Mouse (Mus musculus) ovary, postnatal 36 days (tissue): Measurements from ENCODE around the gene Rhbdd3.
"Not testable (repeated sequence)": the region's sequence is repeated elsewhere in the genome, so short reads cannot be mapped to it uniquely, and the experiment has no call there.

Source experiments
- DNase-seq: peaks from one replicate; pipeline ENCODE4 v3.0.0; 2022; ENCODE audit warnings: low spot score, mixed read lengths

The Rhbdd3 gene

DNA sequence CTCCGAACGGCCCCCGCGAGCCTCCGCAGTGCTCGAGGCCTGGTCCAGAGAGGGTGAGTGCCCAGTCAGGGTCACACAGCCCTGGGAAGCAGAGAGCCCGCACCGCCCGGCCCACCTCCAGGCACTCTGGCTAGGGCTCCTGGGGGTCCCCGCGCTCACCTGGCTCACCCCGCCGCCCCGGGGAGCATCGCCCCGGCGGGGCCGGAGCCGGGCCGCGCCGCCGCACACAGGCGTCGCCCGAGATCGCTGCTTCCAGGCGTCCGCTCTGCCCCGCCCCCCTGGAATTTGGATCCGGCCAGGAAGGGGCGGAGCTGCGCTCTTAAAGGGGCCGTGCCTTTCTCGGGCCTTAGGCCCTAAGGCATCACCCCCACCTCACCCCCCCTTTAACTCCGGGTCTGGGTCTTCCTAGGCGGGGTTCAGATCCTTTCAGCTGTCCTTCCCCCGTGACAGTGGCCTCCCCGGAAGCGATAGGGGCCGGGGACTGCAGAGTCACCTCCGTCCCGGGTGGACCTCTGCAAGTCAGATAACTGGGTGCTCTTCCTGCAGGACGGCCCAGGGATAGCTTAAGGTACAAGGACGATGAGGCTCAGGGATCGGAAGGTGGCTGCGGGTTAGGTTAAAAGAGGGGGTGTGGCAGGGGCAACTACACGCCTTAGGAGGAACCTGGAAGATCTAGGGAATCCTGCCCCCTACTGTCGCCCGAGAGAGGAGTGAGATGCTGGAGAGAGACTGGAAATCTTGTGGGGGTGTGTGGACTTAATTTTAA is 33.5 kb upstream of the Rhbdd3 start, which contains the start of gene Gas2l1:
Gene Gas2l1 (minus strand): TSS at position 272 of the 766 bp plus-strand sequence.
- peak; percentile 91 for DNase-seq

DNA sequence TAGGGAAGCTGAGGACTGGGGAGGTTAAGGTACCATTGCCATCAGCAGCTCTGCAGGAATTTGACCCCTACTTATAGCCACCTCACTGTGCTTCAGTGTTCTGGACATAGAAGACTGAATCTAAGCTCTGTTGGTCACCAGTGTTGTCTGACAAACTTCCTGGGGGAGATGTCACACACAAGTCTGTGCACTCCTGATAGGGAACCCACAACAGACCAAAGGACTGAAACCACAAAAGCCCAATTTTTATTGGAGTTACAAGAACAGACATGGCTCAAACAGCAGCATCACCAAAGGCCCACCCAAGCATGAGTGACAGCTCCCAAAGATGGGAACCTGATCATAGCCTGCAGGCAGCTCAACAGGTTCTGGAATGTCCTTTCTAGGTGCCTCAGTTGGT is 31.7 kb upstream of the Rhbdd3 start:
- DNase-seq, result no peak

DNA sequence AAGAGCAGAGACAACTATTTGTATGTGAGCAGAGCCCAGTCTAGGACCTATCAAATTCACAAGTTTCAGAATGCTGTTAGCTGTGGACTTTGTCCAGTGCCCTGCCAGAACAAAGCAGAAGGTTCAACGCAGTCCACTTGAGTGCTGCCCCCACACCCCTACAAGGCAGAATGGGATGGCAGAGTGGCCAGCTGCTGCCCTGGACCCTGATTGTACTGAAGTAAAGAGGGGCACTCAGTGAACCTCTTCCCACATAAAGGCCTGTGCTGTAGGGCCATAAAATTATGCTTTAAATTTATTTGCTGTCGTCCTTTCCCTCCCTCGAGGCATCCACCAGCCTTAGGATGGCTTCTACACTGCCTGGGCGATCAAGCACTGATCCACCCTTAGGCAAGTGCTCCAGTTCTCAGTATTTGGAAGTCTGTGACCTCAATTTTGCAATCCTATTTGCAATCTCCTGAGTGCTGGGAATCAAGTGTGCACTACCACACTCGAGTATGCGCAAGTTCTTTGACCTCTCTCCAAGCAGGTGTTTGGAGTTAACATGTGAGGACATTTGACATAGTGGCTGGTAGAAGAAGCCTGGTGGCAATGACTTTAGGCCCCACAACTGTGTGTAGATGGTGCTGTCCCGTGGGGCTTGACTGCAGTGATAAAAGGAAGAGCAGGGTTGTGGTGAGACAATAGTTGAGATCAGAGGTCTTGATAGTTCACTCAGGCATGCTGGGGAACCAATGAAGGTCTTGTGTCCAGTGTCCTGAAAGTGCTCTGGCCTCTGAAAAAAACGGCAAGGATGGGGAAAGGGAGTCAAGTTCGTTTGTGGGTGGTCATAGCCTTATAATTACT is 30.4 kb upstream of the Rhbdd3 start:
- DNase-seq, result no peak

DNA sequence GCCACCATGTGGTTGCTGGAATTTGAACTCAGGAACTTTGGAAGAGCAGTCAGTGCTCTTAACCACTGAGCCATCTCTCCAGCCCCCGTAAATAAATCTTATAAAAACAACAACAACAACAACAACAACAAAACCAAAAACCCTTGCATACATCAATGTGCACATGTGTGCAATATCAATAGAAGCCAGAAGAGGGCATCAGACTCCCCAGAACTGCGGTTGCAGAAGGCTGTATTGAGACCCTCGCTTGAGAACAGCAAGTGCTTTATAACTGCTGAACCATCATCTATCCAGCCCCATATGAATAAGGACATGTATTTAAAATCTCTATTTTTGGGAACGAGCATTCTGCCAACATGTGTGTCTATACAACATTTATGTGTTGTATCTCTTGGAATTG is 23.8 kb upstream of the Rhbdd3 start:
- no peak for DNase-seq

DNA sequence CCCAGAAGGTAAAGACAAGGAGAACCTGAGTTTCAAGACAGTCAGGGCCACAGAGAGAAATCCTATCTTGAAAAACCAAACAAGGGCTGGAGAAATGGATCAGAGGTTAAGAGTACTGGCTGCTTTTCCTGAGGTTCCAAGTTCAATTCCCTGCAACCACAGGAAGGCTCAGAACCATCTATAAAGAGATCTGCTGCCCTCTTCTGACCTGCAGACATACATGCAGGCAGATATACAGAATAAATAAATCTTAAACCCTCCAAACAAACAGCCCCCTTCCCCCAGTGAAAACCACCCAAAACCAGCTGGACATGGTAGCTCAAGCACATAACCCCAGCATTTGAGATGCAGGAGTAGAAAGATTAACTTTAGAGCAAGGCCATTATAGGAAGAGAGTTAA is 23.0 kb upstream of the Rhbdd3 start:
- no peak for DNase-seq

DNA sequence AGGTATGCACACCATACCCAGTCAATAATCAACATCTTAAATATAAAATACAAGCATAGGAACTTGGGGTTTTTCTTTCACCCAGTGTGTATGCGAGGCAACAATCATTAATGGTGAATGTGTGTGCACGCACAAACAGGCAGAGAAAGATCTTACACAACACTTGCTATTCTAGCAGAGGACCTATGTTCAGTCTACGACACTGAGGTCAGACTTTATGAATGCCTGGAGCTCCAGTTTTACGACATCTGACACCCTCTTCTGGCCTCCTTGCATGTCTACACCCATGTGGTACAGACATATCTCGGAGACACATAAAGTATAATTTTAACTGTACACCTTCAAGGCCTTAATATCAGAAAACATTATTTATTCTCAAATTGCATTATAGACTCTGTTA is 21.9 kb upstream of the Rhbdd3 start:
- not testable (repeated sequence) for DNase-seq

DNA sequence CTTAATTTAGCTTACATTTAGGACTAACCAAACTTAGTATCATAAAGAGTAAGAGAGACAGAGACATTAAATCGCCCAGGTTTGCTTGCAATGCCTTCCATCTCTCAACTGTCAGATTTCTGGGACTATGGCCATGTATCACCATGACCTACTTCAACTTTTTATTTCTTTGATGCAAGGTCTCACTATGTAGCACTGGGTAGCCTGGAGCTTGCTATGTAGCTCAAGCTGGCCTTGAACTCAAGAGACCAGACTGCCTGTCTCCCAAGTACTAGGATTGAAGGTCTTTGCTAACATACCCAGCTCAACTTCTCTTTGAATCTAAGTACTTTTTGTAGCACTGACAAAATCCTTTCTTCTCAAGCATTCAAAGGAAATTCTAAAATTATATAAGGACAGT is 9.6 kb upstream of the Rhbdd3 start:
- DNase-seq, result no peak

DNA sequence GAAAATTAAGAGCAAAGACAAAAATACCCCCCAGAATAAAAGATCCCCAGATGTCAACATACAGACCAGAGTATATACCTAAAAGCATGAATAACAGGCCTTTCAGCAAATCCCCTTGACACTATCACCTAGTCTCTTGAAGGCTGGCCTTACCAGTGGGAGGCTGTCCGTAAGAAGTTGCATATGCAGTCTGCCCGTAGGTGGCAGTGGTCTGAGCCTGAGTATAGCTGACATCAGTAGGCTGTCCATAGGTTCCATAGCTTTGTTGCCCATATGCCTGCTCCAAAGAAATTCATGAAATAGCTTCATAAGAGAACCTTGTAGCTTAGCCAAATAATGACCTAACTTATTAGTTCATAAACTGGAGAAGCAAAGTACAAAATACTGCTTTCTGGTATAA is 7.0 kb upstream of the Rhbdd3 start:
- no peak for DNase-seq

DNA sequence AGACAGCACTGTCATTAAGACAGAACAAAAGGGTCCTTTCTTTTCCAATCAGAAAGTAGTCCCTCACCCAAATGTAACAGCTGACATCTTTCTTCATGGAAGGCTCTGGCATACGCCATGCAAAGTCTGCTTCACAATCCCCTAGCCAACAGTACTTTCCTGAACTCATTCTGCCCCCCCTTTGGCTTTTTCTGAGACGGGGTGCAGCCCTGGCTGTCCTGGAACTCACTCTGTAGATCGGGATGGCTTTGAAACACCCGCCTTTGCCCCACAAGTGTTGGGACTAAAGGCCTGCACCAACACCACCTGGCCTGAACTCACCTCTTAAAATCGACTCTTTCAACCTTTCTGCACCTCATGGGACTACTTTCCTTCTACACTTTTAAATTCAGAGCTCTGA is 2.8 kb upstream of the Rhbdd3 start:
- no peak for DNase-seq

DNA sequence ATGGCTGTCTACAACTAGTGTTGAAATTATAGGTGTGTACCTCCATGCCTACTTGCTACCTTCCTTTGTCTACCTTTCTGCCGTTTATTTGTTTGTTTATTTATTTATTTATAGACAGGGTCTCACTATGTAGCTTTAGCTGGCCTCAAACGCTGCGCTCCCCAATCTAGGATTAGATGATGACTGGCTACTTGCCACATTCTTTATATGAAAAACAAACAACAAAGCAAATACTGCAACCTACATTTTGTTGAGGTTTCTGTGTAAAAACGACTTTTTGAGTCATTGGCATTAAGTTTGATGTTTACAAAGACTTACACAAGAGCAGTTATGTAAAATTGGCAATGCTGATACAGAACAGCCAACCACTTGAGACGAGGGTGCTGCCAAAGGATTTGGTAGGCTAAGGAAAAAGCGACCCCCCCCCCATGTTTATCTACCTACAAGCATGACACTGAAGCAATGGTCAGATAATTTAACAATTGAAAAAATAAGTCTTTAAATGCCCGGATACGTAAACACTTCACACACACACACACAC is 2.2 kb upstream of the Rhbdd3 start:
- DNase-seq, result no peak

DNA sequence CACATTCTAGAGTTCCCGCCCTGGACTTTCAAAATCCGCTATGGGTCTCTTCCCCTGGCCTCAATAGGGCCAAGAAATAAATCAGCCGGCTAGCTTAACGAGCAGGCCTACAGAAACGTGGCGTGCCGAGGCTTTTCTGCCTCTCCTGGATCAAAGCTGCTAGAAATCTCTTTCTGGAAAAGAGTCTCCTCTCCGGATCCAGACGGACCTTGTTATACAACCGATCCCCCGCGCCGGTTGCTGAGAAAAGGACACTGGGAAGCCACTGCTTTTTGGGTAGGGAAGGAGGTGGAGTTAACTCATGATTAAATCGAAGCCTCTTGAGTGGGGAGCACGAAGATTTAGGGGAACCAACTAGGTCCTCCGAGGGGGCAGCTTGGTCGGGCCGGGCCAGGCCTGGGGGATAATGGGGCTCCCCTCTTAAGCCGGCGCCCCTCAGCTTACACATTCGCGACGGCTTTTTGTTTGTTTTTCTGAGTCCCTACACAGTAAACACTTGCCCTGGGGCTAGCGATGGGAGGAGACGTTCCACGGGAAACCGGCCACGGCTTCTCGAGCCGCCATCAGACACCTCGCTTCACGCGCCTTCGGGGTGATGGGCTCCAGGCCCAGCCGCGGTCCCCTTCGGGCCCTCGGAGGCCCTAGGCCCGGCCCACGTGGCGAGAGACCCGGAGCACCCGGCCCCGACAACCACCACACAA is 541 bp upstream of the Rhbdd3 start:
- DNase-seq, result peak; percentile 41

DNA sequence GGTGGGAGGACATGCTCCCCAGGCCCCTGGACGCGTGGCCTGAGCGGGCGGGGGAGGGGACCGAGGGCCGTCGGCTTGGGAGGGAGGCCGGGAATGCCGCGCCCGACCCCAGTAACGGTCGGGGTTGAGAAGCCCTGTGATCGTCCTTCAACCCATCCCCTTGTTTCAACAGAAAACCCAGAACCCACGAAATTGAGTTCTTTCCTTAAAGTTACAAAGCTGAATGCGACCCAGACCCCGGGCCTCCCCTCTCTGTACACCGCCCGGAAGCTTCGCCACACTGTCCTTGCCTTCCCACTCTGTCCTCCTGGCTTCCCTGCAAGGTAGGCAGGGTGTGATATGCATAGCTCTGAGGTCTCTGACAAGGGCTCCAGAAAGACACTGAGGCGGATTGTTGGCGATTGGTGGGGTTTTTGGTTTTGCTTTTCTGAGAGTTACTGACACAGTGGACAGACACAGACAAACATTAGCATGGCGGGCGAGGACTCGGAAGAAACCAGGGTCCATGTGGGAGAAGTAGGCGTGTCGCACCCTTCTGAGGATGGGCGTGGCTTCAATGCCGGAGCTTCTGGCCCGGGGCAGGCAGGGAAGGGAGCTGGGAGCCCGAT is 954 bp downstream of the Rhbdd3 start:
- peak; percentile 83 for DNase-seq

DNA sequence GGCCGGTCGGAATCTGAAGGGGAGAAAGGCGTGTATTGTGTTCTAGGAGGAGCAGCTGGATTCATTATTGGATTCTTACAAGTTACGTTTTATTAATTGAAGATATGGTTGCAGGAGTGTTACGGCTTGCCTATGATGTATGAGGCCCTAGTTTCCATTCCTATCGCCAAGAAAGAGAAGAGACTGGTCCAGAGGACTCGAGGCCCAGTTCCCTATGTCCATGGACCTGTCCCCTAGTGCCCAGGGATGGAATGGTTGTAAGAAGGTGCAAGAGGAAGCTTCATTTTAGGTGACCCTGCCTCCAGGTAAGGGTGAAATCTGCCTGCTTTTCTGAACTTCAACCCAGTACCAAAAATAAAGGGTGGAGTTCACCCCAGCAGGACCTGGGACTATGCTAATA is 1.6 kb downstream of the Rhbdd3 start:
- DNase-seq, result no peak

DNA sequence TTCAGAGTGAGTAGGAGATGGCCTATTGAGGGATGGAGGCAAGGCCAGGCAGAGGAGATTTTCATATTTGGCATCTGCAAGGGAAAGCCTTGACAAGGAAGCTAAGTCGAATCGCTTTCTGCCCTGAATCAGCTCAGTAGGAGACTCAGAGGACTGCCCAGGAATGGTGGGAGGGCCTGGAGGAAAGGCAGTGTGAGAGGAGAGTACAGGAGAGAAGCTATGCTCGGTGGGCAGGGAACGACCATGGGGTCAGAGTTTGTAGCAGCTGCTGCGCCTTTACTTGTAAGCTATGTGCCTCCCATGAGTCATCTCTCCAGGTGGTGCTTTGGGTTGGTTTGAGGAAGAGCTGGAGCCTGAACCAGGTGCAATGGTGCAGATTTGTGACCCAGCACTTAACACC is 2.1 kb downstream of the Rhbdd3 start:
- DNase-seq, result no peak

DNA sequence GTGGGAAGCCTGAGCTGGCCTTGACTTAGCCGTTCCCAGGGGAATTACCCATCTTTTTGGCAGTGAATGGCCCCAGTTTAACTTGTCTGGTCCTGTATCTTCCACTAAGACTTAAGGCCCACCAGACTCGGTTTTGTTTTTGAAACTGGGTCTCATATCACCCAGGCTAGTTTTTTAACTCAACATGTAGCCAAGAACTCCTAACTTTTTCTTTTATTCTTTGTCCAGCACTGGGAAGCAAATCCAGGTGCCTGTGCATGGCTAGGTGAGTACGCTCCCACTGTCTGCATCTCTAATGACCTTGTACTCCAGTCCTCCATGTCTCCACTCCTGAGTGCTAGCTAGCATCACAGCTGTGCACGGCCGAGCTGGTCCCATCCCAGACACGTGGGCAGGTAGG is 2.9 kb downstream of the Rhbdd3 start:
- no peak for DNase-seq

DNA sequence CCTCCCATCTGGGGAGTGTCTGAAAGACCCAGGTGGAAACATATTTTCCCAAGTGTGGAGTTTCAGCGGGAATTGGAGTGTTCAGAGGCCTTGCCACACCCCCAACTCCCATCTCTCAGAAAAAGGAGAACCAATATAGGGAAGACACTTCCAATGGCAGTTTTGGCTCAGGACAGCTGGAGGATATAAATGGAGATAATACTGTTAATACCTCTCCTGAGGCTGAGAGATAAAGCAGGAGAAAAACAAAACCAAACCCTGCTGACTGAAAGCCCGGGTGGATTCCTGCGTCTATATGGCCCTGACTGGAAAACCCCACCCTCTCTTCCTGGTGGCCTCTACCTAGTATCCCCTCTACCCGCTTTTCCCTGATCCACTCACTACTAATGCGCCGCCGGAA is 3.7 kb downstream of the Rhbdd3 start:
- DNase-seq, result no peak

DNA sequence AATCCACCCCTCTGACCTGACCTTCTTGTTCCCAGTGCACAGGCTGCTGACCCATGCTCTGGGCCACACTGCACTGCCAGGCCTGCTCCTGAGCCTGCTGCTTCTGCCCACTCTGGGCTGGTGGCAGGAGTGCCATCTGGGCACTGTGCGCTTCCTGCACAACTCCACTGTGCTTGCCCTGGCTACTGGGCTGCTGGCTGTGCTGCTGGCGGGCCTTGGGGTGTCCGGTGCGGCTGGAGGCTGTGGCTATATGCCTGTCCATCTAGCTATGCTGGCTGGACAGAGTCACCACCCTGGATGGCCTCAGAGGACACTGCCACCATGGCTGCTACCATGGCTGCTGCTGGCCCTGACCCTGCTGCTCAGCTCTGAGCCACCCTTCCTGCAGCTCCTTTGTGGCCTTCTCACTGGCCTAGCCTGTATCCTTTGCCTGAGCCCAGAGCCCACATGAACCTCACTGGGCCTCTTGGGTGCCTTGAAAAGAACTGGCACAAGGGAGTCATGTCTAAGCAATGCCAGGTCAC is 5.3 kb downstream of the Rhbdd3 start:
- DNase-seq, result no peak

DNA sequence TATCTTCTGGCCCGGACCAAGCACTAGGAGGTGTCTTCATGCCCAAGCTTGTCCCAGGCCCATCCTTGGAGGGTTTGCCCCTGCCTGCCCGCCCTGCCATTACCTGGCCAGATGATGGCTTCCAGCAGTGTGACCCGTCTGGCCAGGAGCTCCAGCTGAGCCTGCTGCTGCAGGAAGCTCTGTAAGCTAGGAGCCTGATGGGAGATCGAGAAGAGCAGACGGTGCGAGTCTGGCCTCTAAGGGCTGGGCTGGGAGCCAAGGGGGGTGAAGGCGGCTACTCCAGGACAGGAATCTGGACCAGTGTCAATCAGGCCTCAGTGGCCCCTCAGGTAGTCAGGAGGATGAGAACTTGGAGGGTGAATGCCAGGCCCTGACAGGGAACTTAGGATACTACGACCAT is 10.7 kb downstream of the Rhbdd3 start:
- no peak for DNase-seq

DNA sequence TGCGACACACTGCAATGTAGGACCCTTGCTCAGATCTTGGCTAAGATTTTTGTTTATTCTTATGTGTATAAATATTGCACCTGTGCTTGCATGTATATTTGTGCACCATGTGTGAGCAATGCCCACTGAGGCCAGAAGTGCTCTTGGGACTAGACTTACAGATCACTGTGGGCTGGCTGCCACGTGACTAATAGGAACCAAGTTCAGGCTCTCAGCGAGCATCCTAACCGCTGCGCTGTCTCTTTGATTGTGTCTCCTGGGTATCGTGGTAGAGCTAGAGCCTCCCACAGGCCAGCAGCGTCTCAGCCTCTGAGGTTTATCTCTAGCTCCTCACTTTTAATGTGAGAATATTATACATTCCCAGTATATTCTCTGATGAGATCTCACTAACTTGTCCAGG is 14.9 kb downstream of the Rhbdd3 start:
- DNase-seq, result no peak

DNA sequence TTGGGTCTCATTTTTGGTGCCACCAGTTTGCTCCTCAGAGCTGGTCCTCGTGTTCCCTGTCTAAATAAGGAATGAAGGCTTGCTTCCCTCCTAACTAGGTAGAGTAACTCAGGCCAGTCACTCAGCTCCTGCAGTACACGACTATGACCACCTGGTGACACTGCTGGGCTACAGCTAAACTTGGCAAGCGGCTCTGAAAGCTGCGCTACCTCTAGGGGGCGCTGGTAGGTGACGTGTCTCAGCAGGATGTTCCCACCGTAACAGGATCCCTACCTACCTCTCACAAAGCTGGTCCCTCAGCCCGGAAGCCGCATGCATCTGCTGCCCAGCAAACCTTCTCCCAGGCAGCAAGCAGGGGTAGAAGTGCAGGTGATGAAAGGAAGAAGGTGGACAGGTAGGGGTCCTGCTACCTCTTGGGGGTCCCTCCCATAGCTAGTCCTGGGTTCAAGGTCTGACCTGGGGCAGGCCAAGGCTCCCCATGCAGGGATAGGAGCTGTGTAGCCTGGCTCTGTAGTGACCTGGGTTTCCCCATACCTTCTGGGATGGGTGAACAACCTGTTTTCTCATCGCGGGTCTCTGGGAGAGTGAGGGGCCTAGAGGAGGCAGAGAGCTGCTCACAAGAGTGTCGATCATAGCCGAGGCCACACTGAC is 16.3 kb downstream of the Rhbdd3 start:
- DNase-seq, result peak; percentile 81

DNA sequence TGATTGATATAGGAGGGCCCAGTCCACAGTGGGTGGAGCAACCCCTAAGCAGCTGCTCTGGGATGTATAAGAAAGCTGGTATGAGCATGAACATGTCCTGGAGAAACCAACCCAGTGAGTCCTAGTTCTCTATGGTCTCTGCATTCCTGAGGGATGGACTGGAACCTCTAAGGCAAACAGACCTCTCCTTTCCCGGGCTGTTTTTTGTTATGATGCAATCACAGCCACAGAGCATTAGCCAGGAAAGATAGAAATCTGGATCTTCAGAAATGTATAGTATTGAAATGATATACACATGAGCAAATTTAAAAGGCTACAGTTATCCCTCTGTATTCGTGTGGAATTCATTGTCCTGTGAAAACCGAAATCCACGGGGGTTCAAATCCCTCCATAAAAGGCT is 27.0 kb downstream of the Rhbdd3 start:
- no peak for DNase-seq
